Mouse (Mus musculus) intestine, embryonic 16.5 days (tissue): ENCODE data around the gene Mapkapk2. TPM values are rescaled to one million over a fixed set of nuclear protein-coding genes. Genes with fewer than 3 reads are reported as not detected.
A peak's percentile ranks its signal among the peaks of the same experiment; 100 is the strongest.

Experiments used
- ATAC-seq: fragments of 200-750 bp; cut with Nextera tagmentation; 2 replicates; pipeline ENCODE4 v1.8.0; 2017; ENCODE audit warnings: moderate TSS enrichment, moderate library complexity
- H3K27ac ChIP-seq: fragments of 300-500 bp; sonication (generic); 2 replicates; pipeline ENCODE4 v1.5.1; 2014; ENCODE audit warnings: mild to moderate bottlenecking, low read length
- H3K27me3 ChIP-seq: fragments of 300-500 bp; sonication (generic); replicated peaks from 2 replicates; pipeline ENCODE4 v1.6.1; 2014; ENCODE audit warnings: low read length, control low read depth, mixed read lengths; ENCODE audit not compliant: control insufficient read depth, insufficient read depth
- H3K36me3 ChIP-seq: fragments of 300-500 bp; sonication (generic); 2 replicates; pipeline ENCODE4 v1.6.1; 2014; ENCODE audit warnings: low read length, control low read depth; ENCODE audit not compliant: control insufficient read depth, insufficient read depth
- H3K4me1 ChIP-seq: fragments of 300-500 bp; sonication (generic); 2 replicates; pipeline ENCODE4 v1.6.1; 2014; ENCODE audit warnings: low read length, control low read depth, mixed read lengths; ENCODE audit not compliant: control insufficient read depth, insufficient read depth
- H3K4me2 ChIP-seq: fragments of 300-500 bp; sonication (generic); 2 replicates; pipeline ENCODE4 v1.6.1; 2014; ENCODE audit warnings: low read depth, low read length, control low read depth
- H3K4me3 ChIP-seq: fragments of 300-500 bp; sonication (generic); 2 replicates; pipeline ENCODE4 v1.5.1; 2014; ENCODE audit warnings: mild to moderate bottlenecking, low read length
- H3K9ac ChIP-seq: fragments of 300-500 bp; sonication (generic); 2 replicates; pipeline ENCODE4 v1.6.1; 2014; ENCODE audit warnings: low read depth, low read length
- H3K9me3 ChIP-seq: fragments of 300-500 bp; sonication (generic); 2 replicates; pipeline ENCODE4 v1.6.1; 2016; ENCODE audit warnings: low read length, control low read depth; ENCODE audit not compliant: control insufficient read depth
- WGBS: fragments of 180-500 bp; shearing (Covaris S2); extraction: QIAGEN DNeasy Blood & Tissue Kit; methylation state at CpG from one replicate; pipeline ENCODE4 v1.1.7; 2014; 5-methylcytosine and 5-hydroxymethylcytosine counted together
- polyA plus RNA-seq: library from polyadenylated mRNA; unstranded; fragments of >200 nt; fragmentation: Nextera tagmentation; extraction: Ambion mirVana; gene quantifications from 2 replicates; pipeline ENCODE4 v1.2.1, GENCODE M21; 2015

Mapkapk2 gene
- polyA plus RNA-seq, 1 experiment from 2014 or later, result 13.1 TPM

DNA sequence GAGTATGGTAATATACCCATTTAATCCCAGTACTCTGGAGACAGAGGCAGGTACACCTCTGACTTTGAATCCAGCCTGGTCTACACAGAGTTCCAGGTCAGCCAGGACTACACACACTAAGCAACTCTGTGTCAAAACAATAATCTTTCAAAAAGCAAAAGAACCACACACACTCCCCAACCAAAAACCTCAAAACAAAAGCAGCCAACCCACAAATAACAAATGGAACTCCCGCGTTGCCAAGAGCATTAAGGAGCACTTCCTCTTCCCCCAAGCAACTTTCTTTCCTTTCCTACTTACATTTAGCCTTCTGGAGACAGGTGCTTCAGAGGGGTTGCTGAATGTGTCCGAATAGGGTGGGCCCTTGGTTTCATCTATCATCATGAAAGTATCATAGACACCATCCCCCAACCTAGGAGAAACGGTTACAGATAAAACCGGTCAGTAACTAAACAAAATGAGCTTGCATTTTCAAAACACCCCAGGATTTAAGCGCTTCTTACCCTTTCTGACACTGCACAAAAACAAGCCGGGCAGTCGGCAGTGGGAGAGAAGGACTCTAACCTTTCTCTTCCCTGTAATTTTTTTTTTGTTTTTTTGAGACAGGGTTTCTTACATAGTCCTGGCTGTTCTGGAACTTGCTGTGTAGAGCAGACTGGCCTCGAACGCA is 38.5 kb upstream of the Mapkapk2 start:
- no peak overlapping the region for H3K9ac ChIP-seq
- no peak for ATAC-seq
- 77% methylated on average over 10 of the region's 10 CpGs for WGBS

DNA sequence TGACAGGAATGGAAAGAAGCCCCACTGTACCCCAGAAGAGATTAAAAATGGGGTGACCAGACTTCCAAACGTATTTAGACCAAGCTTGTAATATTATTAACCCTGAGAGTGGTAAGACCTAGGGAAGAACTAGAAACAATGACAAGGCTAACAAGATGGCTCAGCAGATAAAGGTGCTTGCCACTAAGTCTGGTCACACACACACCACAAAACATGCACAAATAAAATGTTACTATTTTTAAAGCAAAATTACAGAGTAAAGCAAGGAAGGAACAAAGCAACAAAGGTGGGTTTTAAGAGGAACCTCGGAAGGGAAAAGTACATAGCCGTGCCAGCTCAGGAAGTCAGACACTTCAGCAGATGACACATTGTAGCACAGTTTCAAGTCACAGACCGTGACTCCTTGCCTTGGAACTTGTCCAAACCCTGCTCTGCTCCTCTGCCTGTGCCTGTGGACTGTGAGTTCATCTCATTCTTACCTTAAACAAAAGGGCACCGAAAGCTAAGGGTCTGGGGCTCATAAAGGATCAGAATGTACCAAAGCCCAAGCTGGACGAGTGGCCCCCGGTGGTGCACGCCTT is 37.4 kb upstream of the Mapkapk2 start:
- H3K36me3 ChIP-seq, result no peaks in the 10 kb centered on the region
- 63% methylated on average over 8 of the region's 8 CpGs for WGBS
- H3K4me2 ChIP-seq, result no peak overlapping the region
- no peak overlapping the region for H3K4me3 ChIP-seq
- no peaks in the 10 kb centered on the region for H3K9me3 ChIP-seq
- no peaks in the 10 kb centered on the region for H3K27me3 ChIP-seq
- H3K9ac ChIP-seq, result no peak overlapping the region
- no peak overlapping the region for H3K27ac ChIP-seq
- ATAC-seq, result no peak
- peaks cover 5% of the 10 kb centered on the region for H3K4me1 ChIP-seq

More for the DNA sequence above, 38.5 kb upstream of the Mapkapk2 start:
- no peaks in the 10 kb centered on the region for H3K9me3 ChIP-seq
- H3K4me2 ChIP-seq, result no peak overlapping the region
- H3K4me1 ChIP-seq, result peaks cover 5% of the 10 kb centered on the region
- H3K27ac ChIP-seq, result no peak overlapping the region
- no peak overlapping the region for H3K4me3 ChIP-seq
- no peaks in the 10 kb centered on the region for H3K27me3 ChIP-seq
- H3K36me3 ChIP-seq, result no peaks in the 10 kb centered on the region

DNA sequence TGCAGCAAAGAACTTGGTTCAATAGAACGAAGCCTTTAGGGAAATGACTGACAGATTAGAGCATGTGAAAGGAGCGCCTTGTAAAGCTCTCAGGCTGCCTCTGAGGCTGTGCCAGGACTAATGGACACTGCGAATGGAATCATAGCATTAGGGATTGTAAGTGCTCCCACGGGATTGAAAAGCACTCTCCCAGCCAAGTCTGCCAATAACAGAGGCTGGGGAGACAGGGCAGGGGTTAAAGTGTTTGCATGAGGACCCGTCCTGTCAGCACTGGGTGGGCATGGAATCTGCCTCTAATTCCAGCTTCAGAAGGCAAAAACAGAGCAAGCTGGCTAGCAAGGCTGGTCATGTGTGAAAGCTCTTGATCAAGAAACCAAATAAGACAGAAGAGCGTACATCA is 36.6 kb upstream of the Mapkapk2 start:
- Histone ChIP-seq H3K27me3 (no peaks in the 10 kb centered on the region), H3K4me3 (no peak overlapping the region), H3K9ac (no peak overlapping the region), H3K4me1 (peaks cover 2% of the 10 kb centered on the region), H3K4me2 (no peak overlapping the region), H3K36me3 (0 out of 2 replicates have a peak, but pooled peaks cover 1% of the 10 kb centered on the region), H3K27ac (no peak overlapping the region), H3K9me3 (no peaks in the 10 kb centered on the region)
- WGBS, result 69% methylated on average over 6 of the region's 6 CpGs
- ATAC-seq, result no peak

DNA sequence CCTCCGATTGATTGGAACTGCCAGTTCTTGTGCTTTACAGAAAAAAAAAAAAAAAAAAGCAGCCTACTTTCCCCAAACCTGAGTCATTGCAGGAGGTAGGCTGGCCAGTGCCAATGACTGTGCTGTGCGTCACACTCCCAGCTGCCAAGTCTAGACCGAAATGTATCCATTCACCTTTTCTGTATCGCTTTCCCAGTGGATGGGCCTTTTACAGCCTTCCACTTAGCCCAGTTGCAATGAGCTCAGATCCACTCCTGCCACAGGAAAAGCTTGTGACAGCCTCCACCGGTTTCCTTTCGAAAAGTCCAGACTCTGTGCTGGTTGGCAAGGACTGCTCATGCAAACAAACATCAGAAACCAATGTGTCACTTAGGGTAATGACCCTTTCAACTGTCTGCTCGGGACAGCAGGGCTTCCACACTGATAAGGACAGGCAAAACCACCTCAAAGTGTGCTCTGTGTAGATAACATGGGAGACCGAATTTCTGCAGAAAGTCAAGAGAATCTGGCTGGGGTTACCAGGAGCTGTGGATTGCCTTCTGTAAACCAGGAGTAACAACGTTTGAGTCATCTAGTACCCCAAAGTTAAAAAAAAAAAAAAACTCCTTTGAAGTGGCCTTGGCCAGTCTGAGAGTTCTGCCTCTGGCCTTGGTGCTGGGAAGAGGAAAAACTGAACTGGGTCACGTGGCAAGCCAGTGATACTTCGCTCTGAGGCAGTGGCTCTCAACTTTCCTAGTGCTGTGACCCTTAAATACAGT is 28.5 kb upstream of the Mapkapk2 start:
- Histone ChIP-seq H3K36me3 (0 out of 2 replicates have a peak, but pooled peaks cover 4% of the 10 kb centered on the region), H3K27ac (no peak overlapping the region), H3K9me3 (no peaks in the 10 kb centered on the region), H3K9ac (no peak overlapping the region), H3K4me2 (no peak overlapping the region), H3K27me3 (no peaks in the 10 kb centered on the region), H3K4me3 (no peak overlapping the region), H3K4me1 (no peaks in the 10 kb centered on the region; the same call in 1 of the 2 replicates)
- ATAC-seq, result peak; percentile 63
- WGBS, result 57% methylated on average over 11 of the region's 11 CpGs

DNA sequence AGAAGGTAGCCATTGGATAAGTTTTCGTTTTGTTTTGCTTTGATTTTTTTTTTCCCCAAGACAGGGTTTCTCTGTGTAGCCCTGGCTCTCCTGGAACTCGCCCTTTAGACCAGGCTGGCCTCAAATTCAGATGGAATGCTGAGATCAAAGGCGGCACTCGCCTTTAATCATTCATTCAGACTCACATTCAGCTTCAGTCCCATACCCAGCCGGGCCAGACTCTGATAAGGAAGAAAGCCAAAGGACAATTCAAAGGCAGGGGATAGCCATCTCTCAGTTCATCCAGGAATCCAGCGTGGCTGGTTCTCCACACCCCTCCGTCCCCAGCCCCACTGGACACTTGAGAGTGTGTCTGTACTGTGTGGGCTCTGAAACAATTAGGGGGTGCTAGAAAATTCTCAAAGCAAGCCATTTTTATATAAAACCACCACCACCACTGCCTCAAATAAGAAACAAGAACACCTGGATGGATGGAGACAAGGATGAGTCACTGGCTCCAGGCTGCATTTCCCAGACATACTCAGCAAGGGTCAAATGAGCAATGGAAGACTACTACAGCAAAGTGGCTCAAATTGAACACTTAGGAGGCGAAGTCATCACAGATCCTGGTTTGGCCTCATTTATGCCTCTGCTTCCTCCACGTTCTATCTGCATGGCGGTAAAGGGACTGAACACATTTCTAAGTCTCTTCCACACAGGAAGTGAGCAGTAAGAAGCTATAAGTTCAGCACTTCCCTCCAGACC is 26.1 kb upstream of the Mapkapk2 start:
- Histone ChIP-seq H3K27ac (no peak overlapping the region), H3K27me3 (no peaks in the 10 kb centered on the region), H3K36me3 (no peaks in the 10 kb centered on the region), H3K4me2 (no peak overlapping the region), H3K4me3 (no peak overlapping the region), H3K9me3 (no peaks in the 10 kb centered on the region), H3K4me1 (no peaks in the 10 kb centered on the region; the same call in 1 of the 2 replicates), H3K9ac (no peak overlapping the region)
- WGBS, result 54% methylated on average over 10 of the region's 10 CpGs
- ATAC-seq, result peak; percentile 55

DNA sequence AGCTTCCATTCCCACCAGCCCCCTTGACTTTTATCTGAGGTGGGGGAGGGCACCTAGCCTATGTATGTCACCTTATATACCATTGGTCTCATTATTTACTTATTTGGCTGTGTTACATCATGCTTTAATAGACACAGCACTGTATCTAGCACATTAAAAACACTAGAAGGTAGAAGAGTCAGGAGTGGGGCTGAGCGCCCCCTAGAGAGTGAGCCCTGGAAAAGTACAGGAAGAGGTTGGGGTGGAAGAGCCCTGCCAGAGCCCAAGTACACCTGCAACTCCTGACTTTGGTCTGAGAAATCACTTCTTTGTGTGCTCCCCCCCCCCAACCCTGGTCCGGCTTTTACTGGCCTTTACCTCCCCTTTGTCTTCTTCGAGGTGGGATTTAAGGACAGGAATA is 24.4 kb upstream of the Mapkapk2 start:
- H3K9ac ChIP-seq, result no peak overlapping the region
- H3K4me1 ChIP-seq, result no peaks in the 10 kb centered on the region; the same call in 1 of the 2 replicates
- no peaks in the 10 kb centered on the region for H3K27me3 ChIP-seq
- no peak for ATAC-seq
- H3K9me3 ChIP-seq, result no peaks in the 10 kb centered on the region
- H3K27ac ChIP-seq, result no peak overlapping the region
- H3K4me3 ChIP-seq, result no peak overlapping the region
- H3K4me2 ChIP-seq, result no peak overlapping the region
- WGBS, result 46% methylated on average over 3 of the region's 3 CpGs
- H3K36me3 ChIP-seq, result no peaks in the 10 kb centered on the region

DNA sequence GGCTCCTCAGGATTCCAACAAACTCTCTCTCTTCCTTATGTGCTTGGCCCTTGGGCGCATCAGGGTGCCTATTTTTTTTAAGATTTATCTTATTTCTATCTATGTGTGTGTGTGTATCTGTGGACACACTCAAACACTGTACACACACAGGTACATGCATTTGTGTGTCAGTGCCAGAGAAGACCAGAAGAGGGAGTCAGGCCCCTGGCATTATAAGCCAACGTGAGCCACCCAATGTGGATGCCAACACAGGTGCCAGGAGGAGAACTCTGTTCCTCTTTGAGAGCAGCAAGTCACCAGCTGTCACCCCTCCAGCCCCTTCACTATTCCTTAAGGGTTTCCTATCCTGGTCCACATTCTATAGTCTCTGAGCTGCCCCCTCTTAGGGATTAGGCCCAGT is 21.4 kb upstream of the Mapkapk2 start:
- Histone ChIP-seq H3K27ac (no peak overlapping the region), H3K9ac (no peak overlapping the region), H3K4me3 (no peak overlapping the region), H3K4me1 (no peaks in the 10 kb centered on the region; the same call in 1 of the 2 replicates), H3K9me3 (no peaks in the 10 kb centered on the region), H3K36me3 (no peaks in the 10 kb centered on the region), H3K27me3 (no peaks in the 10 kb centered on the region), H3K4me2 (no peak overlapping the region)
- 60% methylated on average over 2 of the region's 2 CpGs for WGBS
- no peak for ATAC-seq

DNA sequence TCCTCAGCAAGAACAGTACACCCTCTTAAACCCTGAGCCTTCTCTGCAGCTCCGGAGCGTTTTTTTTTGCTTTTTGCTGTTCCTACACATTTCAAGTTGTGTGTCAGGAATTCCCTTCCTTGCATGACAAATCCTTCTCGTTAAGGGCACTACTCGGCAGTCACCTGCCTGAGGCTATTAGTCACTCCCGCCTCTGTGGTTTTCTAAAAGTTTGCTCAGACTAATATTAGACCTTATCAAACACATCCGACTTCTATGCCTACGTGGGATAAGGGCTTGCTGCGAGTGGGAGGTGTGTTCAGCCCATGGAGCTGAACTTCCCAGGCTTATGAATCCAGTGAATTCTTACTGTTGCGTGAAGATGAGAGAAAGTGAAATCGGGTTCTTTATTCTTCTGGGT is 20.9 kb upstream of the Mapkapk2 start:
- Histone ChIP-seq H3K9me3 (no peaks in the 10 kb centered on the region), H3K4me1 (no peaks in the 10 kb centered on the region; the same call in 1 of the 2 replicates), H3K27me3 (no peaks in the 10 kb centered on the region), H3K4me3 (no peak overlapping the region), H3K9ac (no peak overlapping the region), H3K27ac (no peak overlapping the region), H3K36me3 (no peaks in the 10 kb centered on the region), H3K4me2 (no peak overlapping the region)
- 65% methylated on average over 10 of the region's 10 CpGs for WGBS
- ATAC-seq, result no peak

DNA sequence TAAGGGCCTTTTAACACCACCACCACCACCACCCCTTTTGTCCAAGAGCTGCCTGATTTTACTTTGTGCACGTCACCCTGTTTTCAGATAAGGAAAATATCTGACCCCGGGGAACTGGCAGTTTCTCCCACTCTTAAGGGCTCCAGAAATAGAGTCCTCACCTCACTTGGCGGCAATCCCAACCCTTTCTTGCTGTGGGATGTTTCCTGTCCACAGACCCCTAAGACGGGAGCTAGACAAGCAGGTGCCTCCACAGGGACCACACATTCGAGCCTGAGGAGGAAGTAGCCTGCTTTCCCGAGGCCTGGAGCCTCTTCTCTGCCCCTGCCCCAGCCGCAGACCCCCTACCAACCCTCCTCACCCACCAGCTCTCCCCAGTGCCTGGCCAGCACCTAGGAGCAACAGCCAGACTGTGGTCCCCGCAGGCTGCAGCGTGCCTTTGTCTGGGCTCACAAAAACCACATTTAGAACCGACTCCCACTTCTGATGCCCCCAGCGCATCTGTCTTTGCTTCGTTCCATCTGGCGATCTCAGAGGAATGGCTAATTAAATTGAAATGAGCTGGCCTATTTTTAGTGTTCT is 18.9 kb upstream of the Mapkapk2 start:
- Histone ChIP-seq H3K36me3 (no peaks in the 10 kb centered on the region), H3K4me2 (no peak overlapping the region), H3K4me3 (no peak overlapping the region), H3K9ac (0 out of 2 replicates have a peak overlapping the region, but pooled peaks have one; percentile 6), H3K9me3 (no peaks in the 10 kb centered on the region), H3K4me1 (peaks cover 6% of the 10 kb centered on the region), H3K27me3 (no peaks in the 10 kb centered on the region), H3K27ac (no peak overlapping the region)
- ATAC-seq, result no peak
- 65% methylated on average over 13 of the region's 13 CpGs for WGBS
